Mouse (Mus musculus) gastrocnemius, postnatal 36 days (tissue): ENCODE results near the gene Osbpl2. TPM values are rescaled to one million over a fixed set of nuclear protein-coding genes. Genes with fewer than 3 reads are reported as not detected.

ENCODE experiments used
- DNase-seq, 2 experiments: peaks; one replicate each; pipeline ENCODE4 v3.0.0; 2022
- intact Hi-C: fragments of 180-260 bp; cut with DNase I; formaldehyde crosslinking; loops from one replicate; pipeline ENCODE4 v1.15.1; 2025
- microRNA-seq, 2 experiments: library from miRNA; unstranded; fragments of <30 nt; microRNA quantifications; one replicate each; pipeline ENCODE4 v1.2.0; 2021
- total RNA-seq, 2 experiments: library from RNA; stranded (reverse); gene quantifications; 2 replicates each; pipeline ENCODE4 v1.2.3; 2021

The Osbpl2 gene
- total RNA-seq, 2 experiments from 2014 or later = 15.5 to 17.0 TPM

DNA sequence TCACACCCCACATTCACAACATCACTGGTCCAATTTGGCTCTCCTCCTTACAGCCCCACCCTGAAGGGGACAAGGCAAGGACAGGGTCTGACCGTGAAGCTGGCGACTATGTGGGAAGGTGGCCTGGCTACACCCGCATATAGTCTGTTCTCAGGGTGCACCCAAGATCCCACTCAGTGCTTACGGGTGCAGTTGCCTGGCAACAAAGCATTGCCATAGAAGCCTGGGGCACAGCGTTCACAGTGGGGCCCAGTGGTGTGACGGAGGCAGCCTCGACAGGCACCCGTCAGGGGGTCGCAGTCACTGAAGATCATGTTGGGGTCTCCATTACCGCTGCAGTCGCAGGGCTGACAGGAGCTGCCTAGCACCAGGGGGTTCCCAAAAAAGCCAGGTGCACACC lies 68.3 kb downstream of the Osbpl2 start:
- intact Hi-C loops = loop anchor here (10.0 kb wide), 1 partner anchor 157 kb away; no protein-coding TSS in a partner anchor
- DNase-seq = no peak

DNA sequence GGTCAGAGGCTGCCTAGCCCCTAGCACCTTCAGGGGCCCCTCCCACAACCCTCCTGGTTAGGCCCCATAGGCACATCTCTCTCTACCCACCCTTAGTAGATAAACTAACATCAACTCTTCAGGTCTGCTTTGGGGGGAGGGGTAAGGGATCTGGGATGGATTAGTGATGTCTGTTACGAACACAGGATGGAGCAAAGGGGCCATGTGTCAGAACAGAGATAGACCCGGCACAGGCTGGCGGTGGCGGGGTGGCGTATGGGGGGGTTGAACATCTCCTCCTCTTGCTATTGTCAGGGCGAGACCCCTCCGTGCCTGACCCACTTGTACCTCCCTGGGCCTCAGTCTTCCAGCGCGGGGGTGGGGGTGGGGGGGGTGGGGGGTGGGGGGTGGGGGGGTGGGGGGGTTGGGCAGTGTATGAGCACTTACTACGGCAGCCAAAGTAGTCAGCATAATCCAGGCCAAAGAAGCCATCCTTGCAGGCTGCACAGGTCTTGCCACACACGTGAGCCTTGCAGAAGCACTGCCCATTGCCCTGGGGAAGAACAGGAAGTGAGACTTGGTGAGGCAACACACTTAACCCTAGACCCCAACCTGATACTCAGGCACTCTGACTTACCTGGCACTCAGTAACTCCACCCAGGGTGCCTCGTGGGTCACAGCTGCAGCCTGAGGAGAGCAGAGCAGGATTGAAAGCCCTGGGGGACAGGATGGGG lies 77.7 kb downstream of the Osbpl2 start:
- DNase-seq = no peak
- intact Hi-C loops = no loop called here

DNA sequence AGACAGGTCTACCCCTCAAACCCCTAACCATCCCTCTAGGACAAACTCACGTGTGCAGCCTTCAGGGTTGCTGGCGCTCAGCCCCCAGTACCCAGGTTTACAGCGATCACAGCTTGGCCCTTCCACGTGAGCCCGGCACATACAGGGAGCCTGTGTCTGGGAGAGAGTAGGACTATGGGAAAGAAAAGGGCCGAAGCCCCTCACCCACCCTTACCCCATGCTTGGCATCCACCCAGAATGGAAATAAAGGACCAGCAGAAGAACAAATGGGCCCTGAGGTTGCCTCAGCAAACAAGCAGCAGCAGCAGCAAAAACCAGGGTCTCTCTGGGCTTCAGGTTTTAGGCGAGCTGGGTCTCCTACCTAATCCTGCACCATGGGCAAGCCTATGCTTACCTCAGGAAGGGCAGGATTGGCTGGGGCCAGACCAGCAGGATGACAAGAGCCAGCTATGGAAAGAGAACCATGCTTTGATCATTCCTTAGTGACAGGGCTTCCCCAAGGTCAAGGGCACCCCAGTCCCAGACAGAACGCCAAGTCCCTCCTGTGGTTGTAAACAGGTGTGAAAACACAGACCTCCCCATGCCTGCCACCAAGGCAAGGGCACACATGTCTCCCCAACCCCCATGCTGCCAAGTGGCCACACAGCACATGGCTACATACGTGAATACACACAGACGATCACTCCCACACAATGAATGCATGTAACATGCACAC lies 78.4 kb downstream of the Osbpl2 start:
- DNase-seq = no peak
- intact Hi-C loops = no loop called here

DNA sequence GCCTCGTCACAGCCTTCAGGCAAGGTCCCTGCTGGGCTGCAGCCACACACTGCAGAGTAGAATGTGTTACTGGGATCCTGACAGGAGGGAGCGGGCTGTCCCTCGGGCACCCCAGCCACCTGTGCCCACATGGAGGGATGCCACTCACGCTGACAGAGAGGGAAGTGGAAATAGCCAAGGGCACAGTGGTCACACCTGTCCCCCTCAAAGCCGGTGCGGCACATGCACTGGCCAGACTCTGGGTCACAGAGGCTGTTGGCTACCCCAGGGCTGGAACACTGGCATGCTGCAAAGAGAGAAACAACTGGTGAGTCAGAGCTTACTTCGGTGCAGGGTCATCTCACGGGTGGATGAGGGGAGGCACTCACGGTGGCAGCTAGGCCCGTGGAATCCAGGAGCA lies 79.7 kb downstream of the Osbpl2 start:
- intact Hi-C loops = no loop called here
- DNase-seq = no peak

DNA sequence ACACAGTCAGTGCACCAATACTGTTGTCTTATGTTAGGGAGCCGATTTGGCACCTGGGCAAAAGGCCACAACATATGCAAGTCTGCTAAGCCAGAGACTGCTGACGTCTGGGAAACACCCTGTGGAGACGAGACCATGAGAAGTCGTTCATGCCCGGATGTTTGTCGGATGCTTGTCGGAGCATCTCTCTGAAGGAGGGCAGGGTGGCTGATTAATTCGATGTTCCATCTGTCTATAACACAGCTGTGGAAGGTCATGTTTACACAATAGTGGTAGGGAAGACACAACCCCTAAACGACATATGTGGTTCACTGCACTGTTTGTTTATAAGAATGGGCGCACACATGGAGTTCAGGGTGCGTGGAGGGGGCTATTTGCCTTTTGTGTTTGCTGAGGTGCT lies 81.6 kb downstream of the Osbpl2 start:
- intact Hi-C loops = no loop called here
- DNase-seq = no peak

DNA sequence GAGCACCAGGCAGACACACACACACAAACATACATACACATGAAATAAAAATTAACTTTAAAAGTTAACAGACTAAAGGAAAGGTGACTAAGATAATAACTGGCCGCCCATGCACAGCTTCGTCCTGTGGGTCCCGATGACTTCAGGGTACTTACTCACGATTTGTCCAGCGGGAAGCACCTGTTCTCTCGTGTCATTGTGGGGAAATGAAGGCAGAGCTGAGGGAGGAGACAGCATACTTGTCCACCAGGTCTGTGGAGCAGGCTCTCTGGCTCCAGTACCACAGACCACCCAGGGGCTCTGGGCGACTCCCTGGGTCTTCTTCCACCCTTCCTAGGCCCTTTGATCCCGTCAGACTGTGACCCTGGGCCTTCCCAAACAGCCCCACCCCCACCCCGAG lies 82.2 kb downstream of the Osbpl2 start:
- DNase-seq = no peak
- intact Hi-C loops = no loop called here

DNA sequence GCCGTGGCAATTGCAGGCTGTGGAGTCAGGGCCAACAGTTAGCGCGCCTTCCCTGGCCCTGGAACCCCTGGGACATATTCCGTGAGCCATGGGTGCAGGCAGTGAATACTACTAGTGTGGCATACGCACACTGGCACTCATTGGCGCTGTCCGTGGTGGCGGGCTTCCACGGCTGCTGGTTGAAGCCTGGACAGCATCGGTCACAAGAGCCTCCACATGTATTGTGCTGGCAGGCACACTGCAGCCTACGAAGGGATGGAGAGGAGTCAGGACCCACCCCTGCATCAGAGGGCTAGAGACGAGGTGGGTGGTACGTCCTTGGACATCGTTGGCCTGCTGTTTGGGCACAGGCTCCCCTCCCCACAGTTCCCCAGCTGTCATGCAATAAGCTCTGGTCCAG lies 83.2 kb downstream of the Osbpl2 start:
- intact Hi-C loops = no loop called here
- DNase-seq = no peak

DNA sequence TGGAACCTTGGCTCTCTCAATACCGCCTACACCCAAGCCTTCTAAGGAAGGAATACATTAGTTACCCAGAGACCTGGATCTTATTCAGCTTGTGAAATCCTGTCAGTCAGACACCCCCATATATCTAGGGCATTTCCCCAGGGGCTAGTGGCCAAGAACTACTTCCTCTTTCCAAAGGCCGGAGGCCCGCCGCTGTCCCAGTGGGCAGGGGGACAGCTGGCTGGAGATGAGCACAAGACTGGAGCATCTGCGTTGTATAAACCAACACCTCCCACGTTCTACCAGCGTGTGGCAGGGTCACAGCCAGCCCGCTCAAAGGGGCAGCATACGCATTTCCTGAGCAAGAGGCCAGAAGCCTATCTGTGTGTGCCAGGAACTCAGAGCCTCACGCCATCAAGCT lies 83.7 kb downstream of the Osbpl2 start:
- intact Hi-C loops = no loop called here
- no peak for DNase-seq

DNA sequence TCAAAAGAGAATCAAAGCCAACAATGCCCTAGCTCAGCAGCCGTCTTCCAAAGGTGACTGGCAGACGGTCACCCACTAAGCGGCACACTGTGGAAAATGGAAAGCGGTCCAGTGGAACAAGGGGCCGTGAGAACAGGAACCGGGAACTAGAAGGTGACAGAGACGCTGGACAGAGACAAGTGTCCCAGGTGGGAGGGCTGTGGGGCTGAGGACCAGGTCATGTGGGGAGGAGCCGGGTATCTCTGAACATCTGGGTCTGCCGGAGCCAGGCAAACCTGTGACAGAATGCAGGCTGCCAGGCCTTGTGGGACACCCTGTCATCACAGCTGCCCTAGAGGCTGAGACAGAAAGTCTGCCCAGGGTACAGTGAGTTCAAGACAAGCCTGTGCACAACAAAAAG lies 85.4 kb downstream of the Osbpl2 start:
- intact Hi-C loops = no loop called here
- no peak for DNase-seq

DNA sequence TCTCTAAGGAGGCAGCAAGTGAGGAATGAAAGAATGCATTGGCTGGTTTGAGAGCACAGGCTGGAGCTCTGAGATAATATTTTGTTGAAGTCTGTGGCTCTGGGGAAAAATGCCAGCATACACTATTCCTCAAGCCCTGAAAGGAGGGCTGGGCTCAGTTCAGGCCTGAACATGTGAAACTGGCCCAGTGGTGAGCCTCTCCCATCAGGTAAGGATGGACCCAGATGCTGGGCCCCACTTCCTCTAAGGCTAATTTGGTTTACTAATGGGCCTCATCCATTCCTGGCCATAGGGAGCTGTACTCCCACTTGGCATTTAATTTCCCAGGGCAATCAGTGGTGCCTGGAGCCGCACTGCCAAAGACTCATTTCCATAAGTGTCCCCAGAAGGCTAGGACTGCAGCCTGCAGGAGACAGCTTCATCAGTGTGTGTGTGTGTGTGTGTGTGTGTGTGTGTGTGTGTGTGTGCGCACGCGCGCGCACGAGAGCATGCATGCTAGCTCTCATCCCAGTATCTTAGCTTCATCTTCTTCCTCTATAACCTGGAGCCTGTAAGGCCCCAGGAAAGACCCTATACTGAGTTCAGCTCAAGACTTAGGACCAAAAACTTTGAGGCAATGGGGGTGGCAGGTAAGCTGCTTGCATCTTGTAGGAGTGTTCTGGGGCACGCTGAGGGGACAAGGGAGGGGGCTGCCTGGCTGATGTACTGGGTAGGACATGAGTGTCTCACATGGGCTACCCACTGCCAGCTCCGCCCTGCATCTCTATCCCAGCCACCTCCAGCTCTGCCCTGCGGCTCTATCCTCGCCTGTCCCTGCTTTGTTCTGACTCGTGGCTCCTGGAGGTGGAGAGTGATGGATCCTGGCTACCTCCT lies 86.2 kb downstream of the Osbpl2 start:
- intact Hi-C loops = no loop called here
- no peak for DNase-seq

DNA sequence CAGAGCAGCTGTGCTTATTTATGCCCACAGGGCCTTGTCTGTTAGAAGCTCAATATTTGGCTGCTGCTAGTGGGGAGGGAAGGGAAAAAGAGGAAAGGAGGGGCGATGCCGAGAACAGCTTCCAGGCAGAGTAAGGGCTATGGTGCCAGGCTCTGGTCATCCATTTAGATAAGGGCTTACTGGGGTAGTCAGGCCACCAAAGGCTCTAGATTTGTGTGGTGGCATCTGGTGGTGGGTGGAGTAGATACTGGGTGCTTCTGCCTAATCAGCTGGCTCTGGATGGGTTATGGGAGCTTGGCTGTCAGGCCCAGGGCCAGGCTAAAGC lies 86.8 kb downstream of the Osbpl2 start:
- intact Hi-C loops = no loop called here
- no peak for DNase-seq

DNA sequence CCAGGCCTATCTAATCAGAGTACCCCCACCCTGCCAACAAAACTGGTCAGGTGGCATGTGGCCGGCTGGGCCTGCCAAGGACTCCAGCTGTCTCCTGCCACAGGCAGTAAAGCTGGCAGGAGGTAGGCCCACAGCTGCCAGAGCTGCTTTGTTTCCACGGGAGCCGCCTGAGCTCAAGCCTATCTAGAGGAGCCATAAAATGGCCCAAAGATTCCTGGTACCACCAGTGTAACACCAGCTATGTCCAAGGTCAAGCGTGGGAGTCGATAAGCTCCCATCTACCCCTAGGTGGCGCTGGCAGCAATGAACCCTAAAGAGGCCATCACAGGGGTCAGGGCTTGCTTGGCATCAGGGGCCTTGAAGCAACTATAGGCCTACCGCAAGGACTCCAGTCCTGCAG lies 88.7 kb downstream of the Osbpl2 start:
- intact Hi-C loops = no loop called here
- DNase-seq = peak; percentile 34 to 62

DNA sequence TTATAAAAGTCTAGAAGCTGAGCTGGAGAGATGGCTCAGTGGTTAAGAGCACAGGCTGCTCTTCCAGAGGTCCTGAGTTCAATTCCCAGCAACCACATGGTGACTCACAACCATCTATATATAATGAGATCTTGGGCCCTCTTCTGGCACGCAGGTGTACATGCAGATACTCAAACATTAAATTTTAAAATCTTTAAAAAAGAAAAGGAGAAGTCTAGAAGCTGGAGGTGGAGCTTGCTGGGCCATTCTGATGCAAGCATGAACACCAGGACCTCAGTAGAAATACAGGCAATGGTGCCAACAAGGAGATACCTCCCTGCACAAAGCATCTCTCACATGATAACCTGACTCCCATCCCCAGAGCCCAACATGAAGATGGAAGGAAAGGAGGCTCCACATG lies 89.9 kb downstream of the Osbpl2 start:
- no peak for DNase-seq
- intact Hi-C loops = no loop called here

DNA sequence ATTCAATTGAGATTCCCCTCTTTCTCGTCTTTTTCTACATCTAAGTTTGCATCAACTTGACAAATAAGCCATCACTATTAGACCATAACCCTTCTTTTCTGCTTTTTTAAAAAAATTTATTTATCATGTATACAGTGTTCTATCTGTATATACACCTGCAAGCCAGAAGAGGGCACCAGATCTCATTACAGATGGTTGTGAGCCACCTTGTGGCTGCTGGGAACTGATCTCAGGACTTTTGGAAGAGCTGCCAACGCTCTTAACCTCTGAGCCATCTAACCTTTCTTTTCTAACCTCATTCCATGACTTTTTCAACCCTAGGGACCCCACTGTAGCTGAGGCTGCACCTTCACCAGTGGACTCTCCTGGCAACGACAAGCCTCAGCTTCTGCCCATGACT lies 93.1 kb downstream of the Osbpl2 start:
- DNase-seq = no peak
- intact Hi-C loops = no loop called here

Small RNA genes within 50 kb of the gene (microRNA-seq; reads per million reads assigned to microRNA genes)
- 0 reads per million in 2 experiments for gene Mir7005

Other genes starting within 250 kb of the Osbpl2 start
- 1 to 10 TPM; 6.6 to 8.3 TPM for gene Taf4, start 142.7 kb upstream of the Osbpl2 start, total RNA-seq
- 10 to 100 TPM; 41.4 to 45.1 TPM for gene Lsm14b, start 94.3 kb upstream of the Osbpl2 start, total RNA-seq
- 100 to 1,000 TPM; 117 to 131 TPM for gene Psma7, start 76.9 kb upstream of the Osbpl2 start, total RNA-seq
- 1 to 10 TPM; 1.2 to 2.1 TPM for gene Ss18l1, start 76.8 kb upstream of the Osbpl2 start, total RNA-seq
- gene Mtg2, start 48.7 kb upstream of the Osbpl2 start, total RNA-seq = 10 to 100 TPM; 12.3 to 16.9 TPM
- not detected for gene Hrh3, start 14.8 kb upstream of the Osbpl2 start, total RNA-seq
- gene Adrm1, start 52.2 kb downstream of the Osbpl2 start, total RNA-seq = 100 to 1,000 TPM in 1 of 2 experiments, 10 to 100 TPM in 1; 95.4 to 103 TPM
- gene Lama5, start 106.6 kb downstream of the Osbpl2 start, total RNA-seq = 10 to 100 TPM in 1 of 2 experiments, 1 to 10 TPM in 1; 8.7 to 11.2 TPM
- 100 to 1,000 TPM; 310 to 370 TPM for gene Rps21, start 138.1 kb downstream of the Osbpl2 start, total RNA-seq
- gene Cables2, start 154.2 kb downstream of the Osbpl2 start, total RNA-seq = 10 to 100 TPM in 1 of 2 experiments, 1 to 10 TPM in 1; 9.7 to 11.5 TPM
- gene Rbbp8nl, start 170.6 kb downstream of the Osbpl2 start, total RNA-seq = not detected
- not detected for gene Gata5, start 215.4 kb downstream of the Osbpl2 start, total RNA-seq